Mouse (Mus musculus) telencephalon, adult 2 months (tissue): ENCODE results near the gene Nosip.
"Not testable (repeated sequence)": the region's sequence is repeated elsewhere in the genome, so short reads cannot be mapped to it uniquely, and the experiment has no call there.

Source experiments
- DNase-seq: peaks from one replicate; pipeline ENCODE4 v3.0.0-alpha.2; 2011; ENCODE audit warnings: low read depth, low spot score

The Nosip gene

GRCm38 (mm10) chr7:45090251-45090977 lies 28.2 kb downstream of the Nosip start:
- DNase-seq, result no peak

- no peak for DNase-seq
Observed at GRCm38 (mm10) chr7:45091001-45091990, 29.1 kb downstream of the Nosip start.

- no peak for DNase-seq
Observed at GRCm38 (mm10) chr7:45092048-45092447, 29.8 kb downstream of the Nosip start, which contains the start of gene Rcn3. Rcn3 (minus strand) TSS chr7:45092221.

- no peak for DNase-seq
Observed at GRCm38 (mm10) chr7:45092828-45093515, 30.7 kb downstream of the Nosip start.

- no peak for DNase-seq
Observed at GRCm38 (mm10) chr7:45093516-45093905, 31.3 kb downstream of the Nosip start.

- DNase-seq, result no peak
Observed at GRCm38 (mm10) chr7:45094121-45094520, 31.9 kb downstream of the Nosip start.

- DNase-seq, result no peak
Observed at GRCm38 (mm10) chr7:45095367-45095766, 33.1 kb downstream of the Nosip start.

- DNase-seq, result not testable (repeated sequence)
Observed at GRCm38 (mm10) chr7:45095965-45096364, 33.7 kb downstream of the Nosip start.

GRCm38 (mm10) chr7:45097479-45097878 lies 35.2 kb downstream of the Nosip start:
- DNase-seq, result no peak

- no peak for DNase-seq
Observed at GRCm38 (mm10) chr7:45098541-45099240, 36.5 kb downstream of the Nosip start.

GRCm38 (mm10) chr7:45100046-45100445 lies 37.8 kb downstream of the Nosip start:
- no peak for DNase-seq

- DNase-seq, result no peak
Observed at GRCm38 (mm10) chr7:45102441-45102840, 40.2 kb downstream of the Nosip start.

- no peak for DNase-seq
Observed at GRCm38 (mm10) chr7:45102940-45103585, 40.8 kb downstream of the Nosip start.

GRCm38 (mm10) chr7:45103652-45104180 lies 41.5 kb downstream of the Nosip start, which contains the start of gene Fcgrt:
Fcgrt (minus strand) TSS chr7:45103851.
- peak; percentile 44 for DNase-seq

- no peak for DNase-seq
Observed at GRCm38 (mm10) chr7:45104941-45105340, 42.7 kb downstream of the Nosip start.

GRCm38 (mm10) chr7:45105491-45105890 lies 43.3 kb downstream of the Nosip start:
- DNase-seq, result no peak

GRCm38 (mm10) chr7:45106441-45106840 lies 44.2 kb downstream of the Nosip start:
- DNase-seq, result no peak

GRCm38 (mm10) chr7:45107052-45107645 lies 44.9 kb downstream of the Nosip start:
- no peak for DNase-seq

GRCm38 (mm10) chr7:45110089-45110488 lies 47.9 kb downstream of the Nosip start:
- not testable (repeated sequence) for DNase-seq

- DNase-seq, result no peak
Observed at GRCm38 (mm10) chr7:45111940-45112339, 49.7 kb downstream of the Nosip start.
